ENCODE assay signal across 29 mouse cellular contexts in the genomic region with DNA sequence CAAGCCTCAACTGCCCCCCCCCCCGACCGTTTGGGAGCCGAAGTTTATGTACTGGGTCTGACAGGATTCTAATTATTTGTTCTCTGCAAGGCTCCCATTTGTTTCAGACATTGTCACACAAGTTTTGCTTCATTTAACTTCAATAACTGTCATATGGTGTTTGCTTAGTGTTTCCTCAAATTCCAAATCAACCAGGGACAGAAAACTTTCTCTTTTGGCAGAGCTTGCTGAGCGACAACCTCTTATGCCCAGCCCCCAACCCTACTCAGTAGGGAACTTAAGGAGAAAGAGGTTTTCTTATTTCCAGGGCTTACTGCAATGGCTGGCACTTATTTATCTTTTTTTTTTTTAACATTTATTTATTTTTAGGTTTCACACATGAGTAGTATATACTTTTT. TPM values are rescaled to one million over a fixed set of nuclear protein-coding genes. Genes with fewer than 3 reads are reported as not detected.
DNase-seq lines count a peak whose midpoint lies in the region; ATAC-seq and TF ChIP-seq lines count a peak whose summit lies in the region.
"Had no signal": no experiment of that assay in that cellular context is flagged by ENCODE, and none has a peak within 500 bp of the region (broad histone marks: within the 10 kb centered on the region; RNA-seq: fewer than 3 reads in every experiment).

No protein-coding gene starts in this region.

- ATAC-seq in kidney, postnatal 0 days (replicated peaks; ENCODE audit: low FRiP score, low read depth): no peak
- ATAC-seq: activated CD4-positive, CD25-positive, alpha-beta regulatory T cell, adult 4 months; forebrain, embryonic 13.5 days; hindbrain, postnatal 0 days; intestine, embryonic 16.5 days had no signal

- DNase-seq in kidney, postnatal 0 days (ENCODE audit: low spot score): no peak
- DNase-seq in kidney, postnatal 10 days: no peak
- peak; percentile 21 for DNase-seq in lung, postnatal 10 days
- no peak for DNase-seq in lung, postnatal 4 days
- DNase-seq in retina, postnatal 1 day: peak; percentile 77
- DNase-seq in cerebellum, postnatal 14 days: no peak
- no peak for DNase-seq in gastrocnemius, postnatal 4 days (ENCODE audit: low spot score in 2 of 2)
- DNase-seq: adrenal gland, adult 2 months; B cell, adult 2 months; cerebellum, adult 9-10 months; embryo, embryonic 11 days; gastrocnemius, postnatal 36 days; kidney, adult 8-10 months; layer of hippocampus, adult 9-11 months; liver, embryonic 13.5 days; lung, postnatal 14 days; thymus, postnatal 14 days had no signal

- no peaks in the 10 kb centered on the region for H3K36me3 ChIP-seq in kidney, postnatal 0 days (ENCODE audit: insufficient read depth, low read length)
- H3K36me3 ChIP-seq: embryonic facial prominence, embryonic 13.5 days; hindbrain, embryonic 12.5 days; limb, embryonic 10.5 days; limb, embryonic 15.5 days; liver, embryonic 13.5 days; midbrain, embryonic 12.5 days; neural tube, embryonic 12.5 days had no signal

- no peak for TF ChIP-seq CTCF in kidney, postnatal 0 days (IDR thresholded peaks at IDR 0.05; ENCODE audit: low read depth)

- H3K9me3 ChIP-seq in kidney, postnatal 0 days (replicated peaks; ENCODE audit: low read length): no peaks in the 10 kb centered on the region; the same call in 1 of the 2 replicates
- H3K9me3 ChIP-seq: forebrain, embryonic 13.5 days; hindbrain, embryonic 12.5 days; limb, embryonic 10.5 days; limb, embryonic 15.5 days; liver, embryonic 13.5 days; neural tube, embryonic 12.5 days had no signal

- 40% methylated on average over 4 of the region's 4 CpGs for WGBS in kidney, postnatal 0 days

- H3K4me2 ChIP-seq in kidney, postnatal 0 days (ENCODE audit: low read length): 0 out of 2 replicates have a peak overlapping the region, but pooled peaks have one; percentile 6
- H3K4me2 ChIP-seq: embryonic facial prominence, embryonic 13.5 days; forebrain, embryonic 13.5 days; hindbrain, embryonic 12.5 days; limb, embryonic 15.5 days; liver, embryonic 13.5 days; midbrain, embryonic 12.5 days; neural tube, embryonic 12.5 days had no signal

- no peak overlapping the region for H3K9ac ChIP-seq in kidney, postnatal 0 days (ENCODE audit: low read depth, low read length)
- H3K9ac ChIP-seq: embryonic facial prominence, embryonic 13.5 days; forebrain, embryonic 13.5 days; hindbrain, embryonic 12.5 days; limb, embryonic 15.5 days; liver, embryonic 13.5 days; midbrain, embryonic 12.5 days; neural tube, embryonic 12.5 days had no signal

- H3K27ac ChIP-seq in kidney, postnatal 0 days: no peak overlapping the region
- H3K27ac ChIP-seq: embryonic facial prominence, embryonic 13.5 days; forebrain, embryonic 13.5 days; hindbrain, embryonic 12.5 days; hindbrain, postnatal 0 days; limb, embryonic 10.5 days; limb, embryonic 15.5 days; liver, embryonic 13.5 days; midbrain, embryonic 12.5 days; neural tube, embryonic 12.5 days had no signal

- H3K27me3 ChIP-seq in kidney, postnatal 0 days (ENCODE audit: insufficient read depth, low read length): no peaks in the 10 kb centered on the region
- H3K27me3 ChIP-seq: embryonic facial prominence, embryonic 13.5 days; hindbrain, embryonic 12.5 days; limb, embryonic 15.5 days; midbrain, embryonic 12.5 days; neural tube, embryonic 12.5 days had no signal

- H3K4me3 ChIP-seq in kidney, postnatal 0 days (replicated peaks; ENCODE audit: low read depth, low read length): no peak overlapping the region
- H3K4me3 ChIP-seq: embryonic facial prominence, embryonic 13.5 days; forebrain, embryonic 13.5 days; hindbrain, embryonic 12.5 days; limb, embryonic 10.5 days; limb, embryonic 15.5 days; liver, embryonic 13.5 days; megakaryocyte, embryonic 14.5 days; midbrain, embryonic 12.5 days; myocyte; neural tube, embryonic 12.5 days had no signal

- H3K4me1 ChIP-seq in kidney, postnatal 0 days (replicated peaks; ENCODE audit: insufficient read depth, low read length): no peaks in the 10 kb centered on the region
- H3K4me1 ChIP-seq: limb, embryonic 10.5 days; limb, embryonic 15.5 days; liver, embryonic 13.5 days had no signal

RNA-seq across cellular contexts. Expression of gene Plxnc1, which starts 30.5 kb away (rescaled TPM):
- 0.94 and 1.3 TPM in 2 replicates for polyA plus RNA-seq in kidney, postnatal 0 days (2015; fragmentation: Nextera tagmentation; extraction: Ambion mirVana)
- total RNA-seq in gastrocnemius, postnatal 4 days (2021): 1 to 10 TPM; 4.2 to 4.6 TPM
- polyA plus RNA-seq: myocyte had no signal

Comparison
In these comparisons a context has a peak if more than half of its experiments do, and no peak if none do; other contexts are left out.
1. DNase-seq: peak in lung, postnatal 10 days (single experiment) and retina, postnatal 1 day (single experiment); none in kidney, postnatal 0 days (single experiment), kidney, postnatal 10 days (single experiment), lung, postnatal 4 days (0 of 2), cerebellum, postnatal 14 days (0 of 2) and gastrocnemius, postnatal 4 days (0 of 2).